Mouse (Mus musculus): ENCODE data around the gene Gm8082. TPM values are rescaled to one million over a fixed set of nuclear protein-coding genes. Genes with fewer than 3 reads are reported as not detected.
"Not testable (repeated sequence)": the region's sequence is repeated elsewhere in the genome, so short reads cannot be mapped to it uniquely, and the experiment has no call there.

The Gm8082 gene
- total RNA-seq (2021): not detected
- long read RNA-seq, experiment 1: 0 reads
- long read RNA-seq, experiment 2: 0 reads

DNA sequence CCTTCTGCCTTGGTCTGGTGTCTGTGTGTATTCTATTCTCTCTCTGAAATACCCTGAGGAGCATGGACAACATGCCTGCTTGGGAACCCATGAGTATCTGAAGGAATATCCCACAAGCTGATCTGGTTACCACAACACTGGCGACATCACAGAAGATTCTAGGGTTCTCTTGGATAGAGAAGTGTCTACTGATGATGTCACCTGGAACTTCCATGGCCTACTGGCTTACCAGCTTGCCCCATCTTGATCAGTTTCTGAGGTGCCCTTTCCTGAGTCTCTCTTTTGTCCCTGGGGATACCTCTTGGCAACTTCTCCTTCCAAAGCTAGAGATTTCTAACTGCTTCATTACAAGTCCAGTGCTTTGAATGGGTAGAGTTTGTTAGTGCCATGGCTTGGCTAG lies at the start of gene Gm8082:
TSS of gene Gm8082 (minus strand) at position 101 of the 400 bp plus-strand sequence.
- not testable (repeated sequence) for DNase-seq (ENCODE audit: low spot score in 2 of 2)

- DNase-seq (ENCODE audit: low spot score in 2 of 2): not testable (repeated sequence)
Observed at GRCm38 (mm10) chr14:43015528-43015927, 22.1 kb upstream of the Gm8082 start, which contains the start of gene Gm10376. Gm10376 (minus strand) TSS chr14:43015628.

Other genes starting within 250 kb of the Gm8082 start
- not detected for gene Gm3015, start 224.8 kb downstream of the Gm8082 start, total RNA-seq (2021)
- gene Gm10377, start 195.6 kb downstream of the Gm8082 start, total RNA-seq (2021): not detected
- not detected for gene Gm21977, start 140.1 kb downstream of the Gm8082 start, total RNA-seq (2021)
- gene Gm10376, start 22.0 kb upstream of the Gm8082 start, total RNA-seq (2021): not detected
- under 1 TPM in 1 of 2 experiments, not detected in 1; 0.23 TPM for gene Gm8094, start 83.0 kb upstream of the Gm8082 start, total RNA-seq (2021)
- under 1 TPM; 0.61 to 0.91 TPM for gene Gm8104, start 107.0 kb upstream of the Gm8082 start, total RNA-seq (2021)
- gene Gm7233, start 186.2 kb upstream of the Gm8082 start, total RNA-seq (2021): 1 to 10 TPM in 1 of 2 experiments, under 1 TPM in 1; 0.93 to 1.3 TPM
- not detected for gene Gm8122, start 241.7 kb upstream of the Gm8082 start, total RNA-seq (2021)